Mouse (Mus musculus): Measurements from ENCODE around the gene Pla2g10. TPM values are rescaled to one million over a fixed set of nuclear protein-coding genes. Genes with fewer than 3 reads are reported as not detected.

Pla2g10 gene
- polyA plus RNA-seq (2012; rRNA removed) = 0.22 and 0.29 TPM in 2 replicates

GRCm38 (mm10) chr16:13730285-13731255 lies at the start of gene Pla2g10:
Gene Pla2g10 (minus strand): TSS chr16:13730983.

GRCm38 (mm10) chr16:13671685-13672385 lies 58.9 kb downstream of the Pla2g10 start, which contains the start of the genes Bfar and 3110001I22Rik:
Gene Bfar (plus strand): TSS chr16:13671858.
Gene 3110001I22Rik (plus strand): TSS chr16:13671929.

GRCm38 (mm10) chr16:13667878-13668343 lies 62.9 kb downstream of the Pla2g10 start, which contains the start of gene Parn:
Gene Parn (minus strand): TSS chr16:13668170.

Other genes with a start within 250 kb of the Pla2g10 start
- gene Parn, start 62.8 kb downstream of the Pla2g10 start, polyA plus RNA-seq (2012; rRNA removed) = 23.1 and 23.3 TPM in 2 replicates
- gene Bfar, start 59.1 kb downstream of the Pla2g10 start, polyA plus RNA-seq (2012; rRNA removed) = 46.5 and 47.1 TPM in 2 replicates
- 4.1 and 4.2 TPM in 2 replicates for gene 3110001I22Rik, start 59.1 kb downstream of the Pla2g10 start, polyA plus RNA-seq (2012; rRNA removed)
- gene Rrn3, start 49.7 kb upstream of the Pla2g10 start, polyA plus RNA-seq (2012; rRNA removed) = 30.7 and 32.0 TPM in 2 replicates
- 157 and 162 TPM in 2 replicates for gene Ntan1, start 87.9 kb upstream of the Pla2g10 start, polyA plus RNA-seq (2012; rRNA removed)
- gene Pdxdc1, start 172.1 kb upstream of the Pla2g10 start, polyA plus RNA-seq (2012; rRNA removed) = 51.1 and 53.5 TPM in 2 replicates
- gene Mpv17l, start 172.2 kb upstream of the Pla2g10 start, polyA plus RNA-seq (2012; rRNA removed) = 26.1 and 27.2 TPM in 2 replicates